Mouse (Mus musculus): ENCODE measurements around the gene Snx20.

The Snx20 gene

DNA sequence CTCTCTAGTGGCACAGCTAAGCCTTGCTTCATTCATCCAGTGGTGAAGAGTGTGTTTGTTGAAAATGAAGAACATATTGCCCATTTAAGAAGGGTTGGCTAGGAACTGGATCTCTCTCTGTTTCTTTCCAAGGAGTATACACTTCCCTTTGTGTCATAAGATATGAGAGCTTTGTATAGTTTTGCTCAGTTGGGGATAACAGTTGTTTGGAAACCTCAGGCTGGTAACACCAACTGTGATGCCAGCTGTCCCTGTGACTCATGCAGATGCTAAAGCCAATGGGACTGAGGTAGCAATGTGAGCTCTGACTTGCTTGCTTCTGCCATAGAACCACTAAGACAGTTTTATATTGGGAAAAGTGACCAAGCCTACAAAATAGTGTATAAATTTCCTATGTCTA is 19.4 kb upstream of the Snx20 start:
- TF ChIP-seq GATA4 (IDR thresholded peaks at IDR 0.05; ENCODE audit: insufficient replicate concordance, low read length): no peak

DNA sequence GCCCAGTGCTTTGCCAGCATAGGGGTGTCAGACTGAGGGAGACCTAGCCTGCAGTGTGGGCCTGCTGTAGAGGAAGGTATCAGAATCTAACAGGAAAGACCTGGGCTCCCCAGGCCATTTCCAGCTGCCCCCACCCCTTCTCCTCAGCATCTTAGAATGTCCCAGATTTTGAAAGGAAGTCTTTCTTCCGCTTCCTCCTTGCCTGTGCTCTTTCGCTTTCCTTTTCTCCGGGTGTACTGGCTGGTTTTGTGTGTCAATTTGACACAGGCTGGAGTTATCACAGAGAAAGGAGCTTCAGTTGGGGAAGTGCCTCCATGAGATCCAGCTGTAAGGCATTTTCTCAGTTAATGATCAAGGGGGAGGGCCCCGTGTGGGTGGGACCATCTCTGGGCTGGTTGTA is 15.2 kb upstream of the Snx20 start:
- 0 out of 2 replicates have a peak, but pooled peaks have one; percentile 19 for TF ChIP-seq GATA4 (IDR thresholded peaks at IDR 0.05; ENCODE audit: insufficient replicate concordance, low read length)

GRCm38 (mm10) chr8:88650016-88650708 is 14.2 kb upstream of the Snx20 start:
- TF ChIP-seq GATA4 (IDR thresholded peaks at IDR 0.05; ENCODE audit: insufficient replicate concordance, low read length): no peak

DNA sequence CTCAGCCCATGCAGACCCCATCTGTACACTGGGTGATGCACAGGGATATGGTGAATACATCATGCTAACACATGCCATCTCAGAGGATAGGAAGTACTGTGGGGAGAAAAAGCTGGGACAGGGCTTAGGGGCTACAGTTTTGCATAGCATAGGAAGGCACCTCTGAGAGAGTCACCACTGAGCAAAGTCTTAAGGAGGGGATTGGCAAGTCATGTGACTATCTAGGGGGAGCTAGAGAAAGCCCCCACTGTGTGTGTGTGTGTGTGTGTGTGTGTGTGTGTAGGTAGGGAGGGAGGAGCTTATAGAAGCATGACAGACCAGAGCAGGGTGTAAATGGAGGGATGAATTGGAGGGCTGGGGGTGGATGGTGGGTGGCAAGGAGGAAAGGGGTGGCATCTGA is 12.4 kb upstream of the Snx20 start:
- TF ChIP-seq GATA4 (IDR thresholded peaks at IDR 0.05; ENCODE audit: insufficient replicate concordance, low read length): no peak

GRCm38 (mm10) chr8:88646837-88647778 is 11.2 kb upstream of the Snx20 start, which contains the start of gene Nod2:
Nod2 (plus strand) TSS chr8:88647315.
- no peak for TF ChIP-seq GATA4 (IDR thresholded peaks at IDR 0.05; ENCODE audit: insufficient replicate concordance, low read length)

- TF ChIP-seq GATA4 (IDR thresholded peaks at IDR 0.05; ENCODE audit: insufficient replicate concordance, low read length): no peak
Measured at GRCm38 (mm10) chr8:88642734-88643564, 7.0 kb upstream of the Snx20 start.

DNA sequence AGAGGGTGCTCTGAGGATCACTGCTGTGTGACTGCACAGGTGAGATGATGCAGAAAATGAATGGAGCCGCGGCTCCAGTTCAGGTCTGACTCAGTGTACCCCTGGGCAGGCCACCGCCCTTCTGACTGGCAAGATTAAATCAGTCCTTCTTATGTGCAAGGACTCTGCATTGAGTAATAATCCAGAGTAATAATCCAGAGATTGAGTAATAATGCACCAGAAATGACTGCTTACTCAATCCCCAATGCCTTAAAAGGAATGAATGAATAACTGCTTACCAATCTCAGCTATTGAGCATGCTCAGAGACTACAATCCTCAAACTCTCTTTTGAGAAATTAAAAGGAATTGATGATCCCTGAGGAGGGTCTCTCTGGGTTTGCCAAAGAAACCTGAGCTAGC is 3.0 kb upstream of the Snx20 start:
- TF ChIP-seq GATA4 (IDR thresholded peaks at IDR 0.05; ENCODE audit: insufficient replicate concordance, low read length): no peak

GRCm38 (mm10) chr8:88637092-88638000 is 1.4 kb upstream of the Snx20 start:
- TF ChIP-seq GATA4 (IDR thresholded peaks at IDR 0.05; ENCODE audit: insufficient replicate concordance, low read length): no peak

GRCm38 (mm10) chr8:88633343-88633765 is 2.6 kb downstream of the Snx20 start:
- TF ChIP-seq GATA4 (IDR thresholded peaks at IDR 0.05; ENCODE audit: insufficient replicate concordance, low read length): peak; percentile 45; the same call in 1 of the 2 replicates

DNA sequence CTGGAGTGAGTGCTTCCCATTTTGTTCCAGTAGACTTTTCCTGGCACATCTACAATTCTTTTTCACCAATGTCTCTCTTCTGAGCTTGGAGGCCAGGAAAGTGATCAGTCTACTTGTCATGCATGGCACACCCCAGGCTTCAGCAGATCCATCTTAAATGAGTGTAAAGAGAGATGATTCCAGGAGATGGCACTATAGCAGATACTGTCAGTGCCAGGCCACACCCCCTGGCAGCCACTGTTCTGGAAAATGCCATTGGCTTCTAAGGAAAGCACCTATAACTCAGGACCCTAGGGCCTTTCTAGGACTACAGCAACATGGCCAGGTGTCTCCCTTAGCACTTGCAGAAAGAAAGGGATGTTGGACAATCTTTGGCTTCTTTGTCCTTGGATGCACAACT is 4.8 kb downstream of the Snx20 start:
- no peak for TF ChIP-seq GATA4 (IDR thresholded peaks at IDR 0.05; ENCODE audit: insufficient replicate concordance, low read length)

DNA sequence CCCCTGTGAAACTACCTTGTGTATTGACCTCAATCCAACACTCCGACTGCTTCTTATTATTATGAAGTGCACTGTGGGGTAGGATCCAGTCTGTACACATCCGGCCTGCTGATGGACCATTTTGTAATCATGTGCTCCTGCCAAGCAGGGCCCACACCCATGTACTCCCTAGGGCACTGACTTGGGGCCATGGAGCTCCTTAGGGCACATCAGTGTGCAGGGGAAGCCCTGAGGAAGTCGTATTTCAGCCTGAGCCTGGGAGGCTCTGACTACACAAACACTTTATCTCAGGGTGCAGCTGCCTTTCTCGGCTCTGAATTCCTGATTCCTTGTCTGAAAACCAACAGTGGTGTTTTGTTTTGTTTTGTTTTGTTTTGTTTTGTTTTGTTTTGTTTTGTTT is 5.7 kb downstream of the Snx20 start:
- no peak; the same call in 1 of the 2 replicates for TF ChIP-seq GATA4 (IDR thresholded peaks at IDR 0.05; ENCODE audit: insufficient replicate concordance, low read length)

GRCm38 (mm10) chr8:88628001-88628774 is 7.7 kb downstream of the Snx20 start:
- TF ChIP-seq GATA4 (IDR thresholded peaks at IDR 0.05; ENCODE audit: insufficient replicate concordance, low read length): no peak

- TF ChIP-seq GATA4 (IDR thresholded peaks at IDR 0.05; ENCODE audit: insufficient replicate concordance, low read length): no peak
Measured at GRCm38 (mm10) chr8:88627265-88627991, 8.5 kb downstream of the Snx20 start.

Measured in liver, adult (tissue).